Mouse (Mus musculus) forebrain, embryonic 10.5 days (tissue): ENCODE results near the gene Dscam. TPM values are rescaled to one million over a fixed set of nuclear protein-coding genes. Genes with fewer than 3 reads are reported as not detected.

ENCODE experiments used
- DNase-seq: peaks from one replicate; pipeline ENCODE4 v3.0.0-alpha.2; 2017; ENCODE audit warnings: low spot score; ENCODE audit errors: extremely low spot score
- H3K27ac ChIP-seq: fragments of 300-500 bp; sonication (generic); 2 replicates; pipeline ENCODE4 v1.5.1; 2016; ENCODE audit warnings: mild to moderate bottlenecking
- H3K27me3 ChIP-seq: fragments of 300-500 bp; sonication (generic); 2 replicates; pipeline ENCODE4 v1.6.1; 2016; ENCODE audit warnings: mild to moderate bottlenecking; ENCODE audit not compliant: poor library complexity, severe bottlenecking
- H3K36me3 ChIP-seq: fragments of 300-500 bp; sonication (generic); replicated peaks from 2 replicates; pipeline ENCODE4 v1.6.1; 2016; ENCODE audit warnings: mild to moderate bottlenecking, moderate library complexity
- H3K4me1 ChIP-seq: fragments of 300-500 bp; sonication (generic); 2 replicates; pipeline ENCODE4 v1.6.1; 2016
- H3K4me3 ChIP-seq: fragments of 300-500 bp; sonication (generic); 2 replicates; pipeline ENCODE4 v1.5.1; 2016; ENCODE audit warnings: mild to moderate bottlenecking, moderate library complexity
- H3K9me3 ChIP-seq: fragments of 300-500 bp; sonication (generic); 2 replicates; pipeline ENCODE4 v1.6.1; 2016; ENCODE audit warnings: mild to moderate bottlenecking, moderate library complexity
- WGBS: fragments of 180-500 bp; shearing (Covaris S2); methylation state at CpG from one replicate; pipeline ENCODE4 v1.1.7; 2016; 5-methylcytosine and 5-hydroxymethylcytosine counted together
- polyA plus RNA-seq: library from polyadenylated mRNA; unstranded; fragments of >200 nt; fragmentation: Nextera tagmentation; extraction: Ambion mirVana; gene quantifications from 2 replicates; pipeline ENCODE4 v1.2.1, GENCODE M21; 2016

The Dscam gene
- polyA plus RNA-seq, 1 experiment from 2014 or later: 0.21 TPM

DNA sequence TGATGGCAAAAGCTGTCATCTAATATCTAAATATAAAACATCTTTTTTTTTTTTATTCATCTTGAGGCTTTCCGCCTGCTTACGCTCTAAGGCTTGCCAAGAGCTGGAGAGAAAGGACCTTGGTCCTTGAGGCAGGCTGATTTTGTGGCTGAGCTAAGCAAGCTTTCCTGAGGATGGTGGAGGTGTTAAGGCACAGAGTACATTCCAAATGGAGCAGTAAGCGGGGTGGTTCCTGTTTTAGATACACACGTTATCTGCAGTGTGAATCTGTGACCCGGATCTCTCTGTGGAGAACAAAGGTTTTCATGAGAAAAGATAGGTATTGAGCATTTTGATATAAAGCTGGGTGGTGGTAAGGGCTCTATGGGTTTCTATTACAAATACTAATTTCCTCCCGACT is 479.0 kb downstream of the Dscam start:
- H3K4me3 ChIP-seq: no peak overlapping the region
- 93% methylated on average over 6 of the region's 6 CpGs for WGBS
- no peaks in the 10 kb centered on the region for H3K27me3 ChIP-seq
- H3K4me1 ChIP-seq: peaks cover 18% of the 10 kb centered on the region
- no peak for DNase-seq
- no peaks in the 10 kb centered on the region for H3K36me3 ChIP-seq
- H3K9me3 ChIP-seq: no peaks in the 10 kb centered on the region
- H3K27ac ChIP-seq: no peak overlapping the region

DNA sequence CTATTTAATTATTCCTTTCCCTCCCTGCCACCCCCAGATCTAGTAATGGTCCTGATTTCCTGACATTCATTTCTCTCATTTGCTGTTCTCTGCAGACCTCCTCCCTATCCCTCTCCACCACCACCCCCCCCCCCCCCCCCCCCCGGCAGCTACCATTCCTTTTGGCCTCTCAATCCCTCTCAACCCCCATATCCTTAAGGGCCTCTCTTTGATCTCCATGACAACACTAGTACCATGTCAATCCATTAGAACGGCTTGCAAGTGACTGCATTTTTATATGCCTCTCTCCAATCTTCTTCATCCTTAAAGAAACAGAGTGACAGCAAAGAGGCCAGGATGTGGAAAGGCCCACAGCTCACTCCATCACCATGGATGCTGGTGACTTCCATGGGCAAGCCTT is 480.5 kb downstream of the Dscam start:
- DNase-seq: no peak
- no peak overlapping the region for H3K27ac ChIP-seq
- H3K4me1 ChIP-seq: peaks cover 18% of the 10 kb centered on the region
- no peaks in the 10 kb centered on the region for H3K36me3 ChIP-seq
- H3K4me3 ChIP-seq: no peak overlapping the region
- H3K9me3 ChIP-seq: no peaks in the 10 kb centered on the region
- 42% methylated on average over 2 of the region's 2 CpGs for WGBS
- H3K27me3 ChIP-seq: no peaks in the 10 kb centered on the region

DNA sequence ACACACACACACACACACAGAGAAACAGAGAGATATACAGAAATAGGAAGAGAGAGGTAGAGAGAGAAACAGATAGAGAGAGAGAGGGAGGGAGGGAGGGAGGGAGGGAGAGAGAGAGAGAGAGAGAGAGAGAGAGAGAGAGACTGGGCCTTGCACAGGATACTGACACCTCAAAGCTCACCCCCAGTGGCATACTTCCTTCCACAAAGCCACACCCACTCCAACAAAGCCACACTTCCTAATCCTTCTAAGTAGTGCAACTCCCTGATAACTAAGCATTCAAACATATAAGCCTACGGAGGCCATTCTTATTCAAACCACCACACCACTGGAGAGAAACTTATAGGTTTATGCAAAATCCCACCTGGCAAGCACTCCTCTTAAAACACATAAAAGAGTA is 481.1 kb downstream of the Dscam start:
- Histone ChIP-seq H3K27me3 (no peaks in the 10 kb centered on the region), H3K4me3 (no peak overlapping the region), H3K36me3 (no peaks in the 10 kb centered on the region), H3K9me3 (no peaks in the 10 kb centered on the region), H3K27ac (no peak overlapping the region), H3K4me1 (peaks cover 18% of the 10 kb centered on the region)
- DNase-seq: no peak
- WGBS: 17% methylated on average over 1 of the region's 1 CpGs

DNA sequence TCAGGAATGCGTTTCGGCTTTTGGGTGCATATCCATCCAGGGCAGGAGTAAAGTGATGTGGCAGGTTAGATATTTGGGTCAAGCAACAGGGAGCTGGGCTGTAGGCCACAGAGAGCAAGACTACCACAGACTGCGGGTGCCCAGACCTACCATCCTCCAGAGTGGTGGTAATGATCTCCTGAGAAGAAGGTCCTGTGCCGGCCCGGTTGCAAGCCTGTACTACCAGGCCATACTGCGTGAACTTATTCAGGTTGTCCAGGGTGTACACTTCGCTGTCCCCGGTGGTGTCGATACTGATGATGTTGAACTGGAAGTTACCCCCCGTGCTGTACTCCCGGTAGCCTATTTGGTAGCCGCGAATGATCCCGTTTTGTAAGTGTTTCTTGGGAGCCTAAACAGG is 485.5 kb downstream of the Dscam start:
- DNase-seq: no peak
- H3K27me3 ChIP-seq: no peaks in the 10 kb centered on the region
- peaks cover 11% of the 10 kb centered on the region for H3K4me1 ChIP-seq
- WGBS: 92% methylated on average over 14 of the region's 14 CpGs
- no peaks in the 10 kb centered on the region for H3K9me3 ChIP-seq
- no peak overlapping the region for H3K27ac ChIP-seq
- no peak overlapping the region for H3K4me3 ChIP-seq
- no peaks in the 10 kb centered on the region for H3K36me3 ChIP-seq

DNA sequence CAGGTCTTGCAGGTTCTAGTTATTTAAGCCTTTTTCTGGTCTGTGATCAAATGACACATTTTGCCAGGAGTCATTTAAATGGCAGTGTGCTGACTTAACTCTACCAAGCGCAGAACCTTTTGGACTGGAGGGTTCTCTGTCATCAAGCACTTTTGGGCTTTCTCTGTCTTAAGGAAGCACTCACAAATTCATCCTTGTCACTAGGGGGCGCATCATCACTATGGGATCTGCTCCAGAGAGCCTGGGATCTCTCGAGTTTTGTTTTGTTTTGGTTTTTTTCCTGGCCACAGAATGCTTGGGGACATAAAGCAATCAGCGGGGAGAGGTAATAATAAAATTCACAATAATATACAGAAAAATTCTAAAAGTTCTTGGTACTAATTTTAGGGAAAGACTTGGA is 486.0 kb downstream of the Dscam start:
- peaks cover 7% of the 10 kb centered on the region for H3K4me1 ChIP-seq
- DNase-seq: peak; percentile 47
- H3K9me3 ChIP-seq: no peaks in the 10 kb centered on the region
- no peaks in the 10 kb centered on the region for H3K36me3 ChIP-seq
- no peaks in the 10 kb centered on the region for H3K27me3 ChIP-seq
- no peak overlapping the region for H3K27ac ChIP-seq
- no peak overlapping the region for H3K4me3 ChIP-seq
- 24% methylated on average over 4 of the region's 4 CpGs for WGBS

DNA sequence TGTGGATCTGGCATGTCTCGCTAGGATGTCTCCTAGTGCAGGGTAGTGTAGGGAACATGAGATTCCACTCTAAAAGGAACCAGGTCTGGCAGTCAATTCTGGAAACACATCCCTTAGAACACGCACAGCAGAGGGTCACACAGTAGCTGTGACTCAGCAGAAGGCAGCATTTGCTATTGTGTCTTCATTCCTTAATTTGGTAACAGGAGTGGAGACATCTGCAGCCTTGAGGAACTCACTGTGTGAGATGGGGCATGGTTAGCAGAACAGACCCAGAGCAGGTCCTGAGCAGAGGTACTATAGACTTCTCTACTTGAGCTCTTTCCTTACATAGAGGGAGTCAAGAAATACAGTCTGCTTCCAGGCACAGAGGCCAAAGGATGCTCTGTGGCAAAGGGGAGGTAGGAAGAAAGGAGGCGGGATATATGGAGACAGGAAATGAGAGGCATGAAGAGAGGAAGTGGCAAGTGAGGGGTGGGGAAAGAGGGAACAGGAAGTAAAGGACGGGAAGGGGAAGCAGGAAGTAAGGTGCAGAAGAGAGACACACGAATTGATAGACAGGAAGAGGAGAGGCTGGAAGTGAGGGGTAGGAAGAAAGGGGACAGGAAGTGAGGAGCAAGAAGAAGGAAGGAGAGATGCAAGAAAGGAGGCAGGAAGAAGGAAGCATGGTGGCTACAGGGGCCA is 488.1 kb downstream of the Dscam start:
- Histone ChIP-seq H3K36me3 (no peaks in the 10 kb centered on the region), H3K27me3 (no peaks in the 10 kb centered on the region), H3K4me3 (no peak overlapping the region), H3K27ac (no peak overlapping the region), H3K9me3 (no peaks in the 10 kb centered on the region), H3K4me1 (0 out of 2 replicates have a peak, but pooled peaks cover under 1% of the 10 kb centered on the region)
- 75% methylated on average over 5 of the region's 5 CpGs for WGBS
- DNase-seq: no peak

DNA sequence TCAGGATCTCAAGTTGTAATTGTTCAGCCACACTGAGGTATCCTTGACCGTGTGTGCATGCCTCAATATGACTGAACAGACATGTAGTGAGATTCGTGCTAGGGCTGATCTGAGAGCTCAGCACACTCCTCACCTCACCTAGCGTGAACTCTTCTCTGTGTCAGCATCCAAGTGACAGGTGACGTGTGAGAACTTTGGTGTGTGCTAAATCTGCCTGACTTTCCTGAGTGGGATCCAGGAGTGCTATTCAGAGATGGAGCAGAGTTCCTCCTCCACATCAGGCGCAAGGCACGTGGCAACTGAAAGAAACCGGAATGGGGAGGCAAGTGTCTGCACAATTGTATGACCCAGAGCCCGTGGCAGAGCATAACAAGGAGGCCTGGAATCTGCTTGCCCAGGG is 490.6 kb downstream of the Dscam start:
- no peak for DNase-seq
- 87% methylated on average over 8 of the region's 8 CpGs for WGBS
- H3K27me3 ChIP-seq: no peaks in the 10 kb centered on the region
- H3K9me3 ChIP-seq: no peaks in the 10 kb centered on the region
- no peaks in the 10 kb centered on the region for H3K36me3 ChIP-seq
- H3K4me1 ChIP-seq: 0 out of 2 replicates have a peak, but pooled peaks cover 3% of the 10 kb centered on the region
- H3K4me3 ChIP-seq: no peak overlapping the region
- H3K27ac ChIP-seq: no peak overlapping the region

DNA sequence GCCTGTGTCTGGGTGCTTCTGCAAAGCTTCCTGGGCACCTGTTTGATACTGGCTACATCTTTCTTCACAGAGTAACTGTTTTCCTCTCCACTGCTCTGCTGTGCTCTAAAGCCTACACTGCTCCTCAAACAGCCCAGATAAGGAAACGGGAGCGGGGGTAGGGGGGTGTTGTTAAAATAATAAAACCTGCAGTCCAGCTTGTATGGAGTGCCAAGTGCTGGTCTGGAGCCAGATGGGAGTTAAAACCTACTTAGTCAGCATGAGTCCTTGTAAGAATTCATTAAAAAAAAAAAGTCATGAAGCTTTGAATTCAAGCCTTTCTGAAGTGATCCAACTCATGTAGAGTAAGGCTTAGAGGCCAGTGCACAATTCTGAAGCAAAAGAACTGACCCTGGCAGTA is 493.1 kb downstream of the Dscam start:
- peaks cover 10% of the 10 kb centered on the region for H3K4me1 ChIP-seq
- DNase-seq: no peak
- WGBS: 75% methylated on average over 2 of the region's 2 CpGs
- no peaks in the 10 kb centered on the region for H3K9me3 ChIP-seq
- no peak overlapping the region for H3K4me3 ChIP-seq
- H3K27me3 ChIP-seq: no peaks in the 10 kb centered on the region
- H3K27ac ChIP-seq: no peak overlapping the region
- no peaks in the 10 kb centered on the region for H3K36me3 ChIP-seq

DNA sequence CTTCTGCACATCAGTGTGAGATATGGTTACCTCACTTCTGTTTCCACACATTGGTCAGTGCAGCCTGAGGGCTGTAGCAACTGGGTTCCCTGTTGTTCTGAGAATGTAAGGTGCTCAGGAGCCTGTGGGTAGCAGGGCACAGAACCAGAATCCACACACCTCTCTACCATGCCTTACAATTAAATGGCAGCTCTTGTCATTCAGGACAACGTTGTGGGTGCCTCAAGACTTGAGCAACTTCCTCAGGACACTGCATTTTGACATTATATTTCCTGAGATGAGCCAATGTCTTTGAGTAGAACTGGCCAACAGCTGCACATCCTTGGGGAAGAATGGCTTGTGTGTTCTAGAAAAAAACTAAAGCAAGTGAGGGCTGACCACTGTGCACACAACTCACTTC is 493.9 kb downstream of the Dscam start:
- no peaks in the 10 kb centered on the region for H3K27me3 ChIP-seq
- H3K4me3 ChIP-seq: no peak overlapping the region
- 68% methylated on average over 1 of the region's 1 CpGs for WGBS
- DNase-seq: no peak
- H3K36me3 ChIP-seq: no peaks in the 10 kb centered on the region
- peaks cover 10% of the 10 kb centered on the region for H3K4me1 ChIP-seq
- H3K27ac ChIP-seq: no peak overlapping the region
- no peaks in the 10 kb centered on the region for H3K9me3 ChIP-seq

DNA sequence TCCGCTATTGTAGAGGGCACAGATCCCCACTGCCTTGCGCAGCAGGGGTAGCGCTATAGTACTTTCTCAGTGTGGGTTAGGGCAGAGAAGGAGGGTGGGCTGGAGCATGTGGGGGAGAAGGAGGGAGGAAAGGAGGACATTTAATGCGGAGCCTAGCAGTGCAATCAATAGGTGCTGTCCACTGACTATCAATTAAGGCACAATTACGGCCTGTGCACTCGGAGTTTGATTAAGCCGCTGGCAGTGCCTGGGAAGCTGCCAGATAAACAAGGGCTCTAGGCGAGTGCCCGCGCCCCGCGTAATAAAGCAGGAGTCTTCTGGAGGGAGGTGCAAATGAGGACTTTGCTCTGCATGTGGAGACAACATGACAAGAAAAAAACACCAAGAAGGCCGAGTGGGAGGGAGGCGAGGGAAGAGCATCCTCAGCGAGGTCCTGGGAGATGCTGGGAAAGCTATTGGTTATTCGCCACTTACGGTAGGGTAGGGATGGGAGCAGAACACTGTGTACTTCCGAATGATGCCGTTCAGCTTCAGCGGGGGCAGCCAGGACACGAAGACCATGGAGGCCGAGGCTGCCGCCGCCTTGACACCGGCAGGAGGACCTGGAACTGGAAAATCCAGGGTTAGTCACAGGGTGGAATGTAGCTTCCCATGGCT is 497.2 kb downstream of the Dscam start:
- WGBS: 77% methylated on average over 25 of the region's 25 CpGs
- Histone ChIP-seq H3K4me3 (no peak overlapping the region; the same call in 1 of the 2 replicates), H3K4me1 (peaks cover 10% of the 10 kb centered on the region), H3K27ac (no peak overlapping the region), H3K9me3 (no peaks in the 10 kb centered on the region), H3K36me3 (no peaks in the 10 kb centered on the region), H3K27me3 (no peaks in the 10 kb centered on the region)
- DNase-seq: no peak

DNA sequence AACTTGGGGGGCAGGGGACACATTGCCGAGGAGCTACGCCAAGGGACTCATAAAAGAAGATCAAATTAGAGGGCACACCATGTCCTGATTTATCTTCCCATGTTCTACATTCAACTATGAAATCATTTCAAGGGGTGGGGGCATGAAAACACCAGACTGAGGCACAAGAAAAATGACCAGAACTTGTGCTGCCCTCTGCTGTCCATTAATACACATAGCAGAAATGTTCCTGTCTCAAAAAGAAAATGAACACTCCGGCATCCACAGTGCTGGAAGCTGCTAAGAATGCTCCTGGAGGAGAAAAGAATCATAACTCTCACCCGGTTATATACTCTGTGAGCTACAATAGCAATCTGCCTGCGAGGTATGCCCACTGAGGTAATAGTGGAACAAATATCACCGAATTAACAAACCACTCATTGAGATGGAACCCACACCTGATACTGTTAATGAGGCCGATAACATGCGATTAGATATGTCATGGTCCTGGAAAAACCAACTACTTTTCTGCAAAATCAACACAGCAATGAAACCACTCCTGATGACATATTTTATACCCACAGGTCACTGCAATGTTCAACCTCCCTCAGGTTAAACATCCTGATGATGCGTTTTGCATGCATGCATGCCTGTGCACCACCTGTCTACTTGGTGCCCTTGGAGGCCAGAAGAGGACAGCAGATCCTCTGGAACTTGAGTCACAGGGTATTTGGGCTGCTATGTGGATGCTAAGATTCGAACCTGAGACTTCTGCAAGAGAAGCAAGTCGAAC is 498.8 kb downstream of the Dscam start:
- Histone ChIP-seq H3K4me3 (no peak overlapping the region), H3K27ac (no peak overlapping the region), H3K4me1 (peaks cover 7% of the 10 kb centered on the region), H3K9me3 (no peaks in the 10 kb centered on the region), H3K36me3 (no peaks in the 10 kb centered on the region), H3K27me3 (no peaks in the 10 kb centered on the region)
- 68% methylated on average over 11 of the region's 11 CpGs for WGBS
- no peak for DNase-seq

DNA sequence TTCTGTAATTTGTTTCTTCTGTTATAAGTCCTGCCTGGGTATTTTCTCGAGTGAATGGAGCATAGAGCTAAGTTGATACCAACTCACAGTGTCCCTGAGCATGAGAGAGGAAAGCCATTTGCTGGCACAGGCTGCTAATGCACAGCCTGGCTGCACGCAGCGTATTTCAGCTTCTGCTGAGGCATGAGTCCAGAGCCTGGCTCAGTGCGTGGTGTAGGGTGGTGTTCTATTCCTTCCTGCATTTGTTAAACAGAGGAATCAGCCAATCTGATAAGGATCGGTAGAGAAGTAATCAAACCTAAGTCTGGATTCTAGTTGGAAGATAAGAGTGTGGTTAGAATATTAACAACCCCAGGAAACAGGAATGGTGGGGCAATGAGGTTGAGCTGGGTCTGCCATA is 500.8 kb downstream of the Dscam start:
- H3K9me3 ChIP-seq: no peaks in the 10 kb centered on the region
- H3K27me3 ChIP-seq: no peaks in the 10 kb centered on the region
- no peak overlapping the region for H3K4me3 ChIP-seq
- no peak overlapping the region for H3K27ac ChIP-seq
- DNase-seq: no peak
- peaks cover 7% of the 10 kb centered on the region for H3K4me1 ChIP-seq
- WGBS: 86% methylated on average over 5 of the region's 5 CpGs
- H3K36me3 ChIP-seq: no peaks in the 10 kb centered on the region

DNA sequence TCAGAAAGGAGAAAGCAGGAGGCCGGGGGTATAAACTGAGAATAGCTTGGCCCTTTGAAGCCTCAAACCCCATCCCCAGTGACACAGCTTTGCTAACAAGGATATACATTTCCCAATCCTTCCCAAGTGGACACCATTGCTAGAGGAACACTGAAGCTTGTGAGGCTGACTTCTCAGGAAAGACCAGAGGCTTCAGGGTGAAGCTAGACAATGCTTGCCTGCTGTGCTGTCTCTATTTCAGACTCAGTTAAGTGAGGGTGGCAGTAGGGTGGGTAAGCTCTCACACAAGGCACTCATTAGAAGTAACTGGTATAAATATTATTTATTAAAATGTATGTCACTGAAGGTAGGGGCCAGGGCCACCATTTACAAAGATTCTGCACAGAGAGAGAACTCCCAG is 502.1 kb downstream of the Dscam start:
- Histone ChIP-seq H3K4me1 (peaks cover 5% of the 10 kb centered on the region), H3K9me3 (no peaks in the 10 kb centered on the region), H3K4me3 (no peak overlapping the region), H3K27me3 (no peaks in the 10 kb centered on the region), H3K36me3 (no peaks in the 10 kb centered on the region), H3K27ac (no peak overlapping the region)
- 100% methylated on average over 1 of the region's 1 CpGs for WGBS
- no peak for DNase-seq
